Mouse (Mus musculus): ENCODE measurements at regions not wholly inside any gene's neighbourhood (a gene's known extent, or its start where the extent isn't known, plus 50 kb on each side); places are given as distances from the start of the nearest gene placed in this dataset.
A peak's percentile ranks its signal among the peaks of the same experiment; 100 is the strongest.

DNA sequence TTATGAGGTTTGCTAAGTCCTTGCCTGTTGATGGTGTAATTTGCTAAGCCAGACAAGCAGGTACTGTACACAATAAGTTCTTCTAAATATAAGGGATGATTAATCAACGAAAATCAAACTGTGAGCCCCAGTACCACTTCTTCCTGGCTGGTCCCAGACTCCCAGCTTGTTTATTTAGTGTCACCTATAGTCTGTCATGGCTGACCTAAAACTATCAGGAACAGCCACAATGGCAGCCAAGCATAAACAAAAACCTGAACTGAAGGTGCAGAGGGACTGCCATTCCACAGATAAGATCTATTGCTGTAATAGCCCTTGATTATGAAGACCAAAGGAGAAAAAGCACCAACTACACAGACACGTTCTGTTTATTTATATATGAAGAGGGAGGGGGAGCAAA is 180.9 kb upstream of the Dph6 start:
- DNase-seq, result no peak

- no peak for DNase-seq
Observed at GRCm38 (mm10) chr2:114843696-114844388, 189.1 kb upstream of the Dph6 start.

DNA sequence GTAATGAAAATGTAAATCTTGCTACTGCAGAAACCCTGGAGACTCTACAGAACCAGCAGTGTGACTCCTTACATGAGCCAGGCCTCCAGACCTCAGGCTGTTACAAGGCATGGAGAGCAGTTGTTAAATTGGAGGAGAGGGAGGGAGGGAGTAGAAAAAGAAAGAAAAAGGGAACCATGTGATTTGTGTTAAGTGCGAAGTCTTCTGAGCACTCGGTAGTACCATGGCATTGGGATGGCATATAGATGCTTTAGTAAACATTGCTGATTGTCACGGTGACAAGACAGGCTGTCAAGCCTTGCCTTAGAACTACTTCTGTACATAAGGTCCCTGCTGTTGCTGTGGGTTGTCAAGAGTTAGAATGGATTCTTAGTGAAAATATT is 189.6 kb upstream of the Dph6 start:
- DNase-seq, result no peak

- DNase-seq, result no peak
Observed at GRCm38 (mm10) chr2:114848439-114848838, 193.7 kb upstream of the Dph6 start.

DNA sequence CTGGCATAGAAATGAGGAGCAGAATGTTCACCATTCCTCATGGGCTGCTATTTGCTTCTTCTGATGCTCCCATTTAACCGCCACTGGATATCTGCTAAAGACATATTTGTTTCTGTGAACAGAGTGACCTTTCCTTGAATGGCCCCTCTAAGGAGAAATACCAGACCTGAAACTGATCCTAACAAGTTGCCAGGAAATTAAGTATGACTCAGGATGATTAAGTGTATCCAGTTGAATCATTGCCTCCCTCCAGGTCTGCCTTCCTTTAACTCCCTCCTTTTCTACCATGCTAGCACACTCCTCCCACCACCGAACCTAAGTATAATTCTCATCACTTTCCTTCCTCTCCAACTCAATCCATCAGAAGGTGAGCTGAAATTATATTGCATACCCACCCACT is 194.2 kb upstream of the Dph6 start:
- no peak for DNase-seq

DNA sequence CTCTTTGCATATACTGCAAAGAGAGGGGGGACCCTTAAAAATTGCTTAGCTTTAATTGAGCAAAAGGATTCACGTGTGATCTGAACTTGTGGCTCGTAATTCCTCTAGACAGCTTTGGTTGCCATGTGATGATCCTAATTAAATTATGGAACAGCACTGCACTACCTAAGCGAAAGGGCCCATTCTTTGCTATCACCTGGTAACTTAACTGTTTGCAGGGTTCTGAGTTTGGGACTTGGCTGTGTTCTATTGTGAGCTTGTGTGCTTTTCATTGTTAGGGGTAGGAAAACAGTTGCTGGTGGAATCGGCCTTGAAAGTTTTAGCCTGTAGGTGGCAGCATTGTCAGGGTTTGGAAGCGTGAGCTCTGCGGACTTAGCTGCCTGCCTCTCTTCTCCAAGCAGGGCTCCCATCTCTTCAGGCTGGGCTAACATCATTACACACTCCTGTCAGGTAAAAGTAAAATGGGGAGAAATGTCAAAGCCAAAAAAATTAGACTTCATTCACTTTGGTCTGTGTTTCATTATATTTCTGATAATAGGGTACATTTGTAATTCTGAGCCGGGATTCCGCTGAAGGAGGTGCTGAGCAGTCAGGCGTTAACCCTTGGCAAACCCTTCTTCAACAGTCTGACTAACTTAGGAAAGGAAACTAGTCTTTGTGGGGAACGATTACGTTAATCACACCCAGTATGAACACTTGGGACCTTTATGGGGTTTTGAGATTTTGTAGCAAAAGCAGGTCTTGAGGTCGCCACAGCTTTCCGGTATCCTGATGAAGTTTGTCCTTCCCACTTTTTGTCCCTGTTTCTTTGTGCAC is 199.2 kb upstream of the Dph6 start:
- DNase-seq, result peak; percentile 79

DNA sequence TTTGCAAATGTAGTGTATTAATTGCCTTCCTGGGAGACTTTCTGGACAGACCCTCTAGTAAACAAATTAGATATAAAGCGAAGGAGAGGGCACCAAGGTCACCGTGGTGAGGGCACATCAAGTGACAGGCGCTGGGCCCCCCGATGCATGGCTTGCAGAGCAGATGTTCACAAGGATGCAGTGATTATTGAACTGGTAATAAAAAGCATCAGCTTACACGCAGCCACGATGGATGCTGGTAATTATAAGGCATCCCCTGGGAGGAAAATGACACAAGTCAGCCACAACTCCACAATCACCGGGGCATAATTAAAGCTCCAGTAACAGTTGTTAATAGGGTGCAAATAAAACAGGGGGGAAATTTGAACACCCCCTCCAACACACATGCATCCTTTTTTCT is 217.5 kb upstream of the Dph6 start:
- no peak for DNase-seq

DNA sequence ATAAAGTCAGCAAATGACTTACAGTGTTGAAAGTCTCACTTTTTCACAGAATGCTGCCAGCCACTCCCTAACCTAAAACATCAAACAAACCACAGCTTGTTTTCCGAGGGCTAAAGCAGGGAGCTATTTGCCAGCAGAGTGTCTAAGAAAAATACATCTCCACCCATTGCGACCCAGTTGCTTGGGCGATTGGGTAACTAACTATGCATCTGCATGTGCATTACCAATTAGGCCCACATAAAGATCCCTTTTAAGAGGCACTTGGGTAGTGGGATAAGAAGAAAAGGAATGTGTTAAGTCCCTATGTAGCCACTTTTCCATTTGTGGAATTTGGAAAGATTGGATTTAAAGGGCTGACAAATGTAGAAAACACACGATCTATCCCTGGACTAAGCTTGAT is 218.3 kb upstream of the Dph6 start:
- DNase-seq, result no peak

GRCm38 (mm10) chr2:114879084-114879483 is 224.3 kb upstream of the Dph6 start:
- no peak for DNase-seq

- DNase-seq, result no peak
Observed at GRCm38 (mm10) chr2:114879784-114880183, 225.0 kb upstream of the Dph6 start.

DNA sequence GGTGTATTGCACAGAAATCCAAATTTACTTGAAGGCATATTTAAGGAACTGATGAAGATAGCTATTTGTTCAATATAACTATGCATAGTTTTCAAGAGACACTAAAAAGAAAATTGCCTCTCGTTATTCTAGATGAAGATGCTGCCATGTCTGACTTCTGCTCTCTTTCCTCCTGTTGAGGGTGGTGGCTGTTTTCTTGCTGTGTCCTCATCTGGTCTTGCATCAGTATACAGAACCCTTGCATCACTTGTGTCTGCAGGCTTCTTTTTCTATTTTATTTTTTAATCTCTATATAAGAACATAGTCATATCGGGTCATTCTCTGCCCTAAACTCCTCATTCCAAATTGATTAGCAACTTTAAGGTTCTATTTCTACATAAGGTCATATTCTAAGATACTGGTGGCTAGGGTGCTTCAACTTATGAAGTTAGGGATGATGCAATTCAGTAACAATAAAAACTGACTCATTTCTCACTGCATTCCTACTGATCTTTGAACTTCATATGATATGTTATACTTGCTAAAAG is 231.0 kb upstream of the Dph6 start:
- DNase-seq, result no peak

DNA sequence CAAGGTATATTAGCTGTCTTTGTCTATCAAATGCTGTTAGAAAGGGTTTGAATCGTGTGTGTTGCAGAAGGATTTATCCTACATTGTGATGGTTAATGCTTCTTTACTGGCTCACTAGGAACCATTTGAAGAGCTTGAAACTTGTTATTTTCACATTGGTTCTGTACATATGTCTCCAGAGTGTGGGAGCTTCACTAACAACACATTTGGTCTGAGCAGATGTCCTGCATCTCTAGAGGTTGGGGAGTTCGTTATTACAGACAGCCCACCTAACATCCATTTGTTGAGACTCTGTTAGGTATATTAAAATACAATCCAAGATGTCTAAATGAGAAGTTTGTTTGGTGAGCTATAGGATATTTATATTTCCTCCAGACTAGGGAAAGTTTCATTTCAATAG is 244.0 kb upstream of the Dph6 start:
- DNase-seq, result no peak

GRCm38 (mm10) chr2:114911845-114912500 is 257.2 kb upstream of the Dph6 start:
- DNase-seq, result no peak

DNA sequence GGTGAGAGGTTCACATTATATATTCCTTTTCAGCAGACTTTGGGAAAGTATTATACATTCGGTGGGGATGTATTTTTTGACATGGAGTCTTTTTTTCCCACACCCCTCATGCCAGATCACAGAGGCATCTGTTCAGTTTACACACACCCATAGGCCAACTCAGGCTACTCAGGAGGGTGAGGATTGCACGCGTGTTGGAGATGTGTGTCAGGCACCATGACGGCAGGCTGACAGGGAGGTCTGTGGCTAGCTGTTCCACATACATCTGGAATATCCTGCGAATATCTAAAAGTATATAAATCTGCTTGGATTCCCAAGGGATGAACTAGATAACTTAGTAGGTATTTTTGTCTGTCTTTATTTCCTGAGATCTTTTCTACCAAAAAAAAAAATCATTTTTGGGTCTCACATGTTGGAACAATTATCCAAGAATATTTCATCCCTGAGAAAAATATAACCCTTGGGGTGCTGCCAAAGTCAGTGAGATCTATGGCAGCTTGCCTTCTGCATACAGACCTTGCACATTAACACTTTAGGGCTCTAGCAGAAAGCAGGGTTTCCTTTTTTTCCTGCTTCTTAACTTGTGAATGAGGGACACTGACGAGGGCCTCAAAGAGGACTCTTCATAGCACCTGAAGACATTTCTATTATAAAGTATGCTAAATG is 260.4 kb upstream of the Dph6 start:
- no peak for DNase-seq

DNA sequence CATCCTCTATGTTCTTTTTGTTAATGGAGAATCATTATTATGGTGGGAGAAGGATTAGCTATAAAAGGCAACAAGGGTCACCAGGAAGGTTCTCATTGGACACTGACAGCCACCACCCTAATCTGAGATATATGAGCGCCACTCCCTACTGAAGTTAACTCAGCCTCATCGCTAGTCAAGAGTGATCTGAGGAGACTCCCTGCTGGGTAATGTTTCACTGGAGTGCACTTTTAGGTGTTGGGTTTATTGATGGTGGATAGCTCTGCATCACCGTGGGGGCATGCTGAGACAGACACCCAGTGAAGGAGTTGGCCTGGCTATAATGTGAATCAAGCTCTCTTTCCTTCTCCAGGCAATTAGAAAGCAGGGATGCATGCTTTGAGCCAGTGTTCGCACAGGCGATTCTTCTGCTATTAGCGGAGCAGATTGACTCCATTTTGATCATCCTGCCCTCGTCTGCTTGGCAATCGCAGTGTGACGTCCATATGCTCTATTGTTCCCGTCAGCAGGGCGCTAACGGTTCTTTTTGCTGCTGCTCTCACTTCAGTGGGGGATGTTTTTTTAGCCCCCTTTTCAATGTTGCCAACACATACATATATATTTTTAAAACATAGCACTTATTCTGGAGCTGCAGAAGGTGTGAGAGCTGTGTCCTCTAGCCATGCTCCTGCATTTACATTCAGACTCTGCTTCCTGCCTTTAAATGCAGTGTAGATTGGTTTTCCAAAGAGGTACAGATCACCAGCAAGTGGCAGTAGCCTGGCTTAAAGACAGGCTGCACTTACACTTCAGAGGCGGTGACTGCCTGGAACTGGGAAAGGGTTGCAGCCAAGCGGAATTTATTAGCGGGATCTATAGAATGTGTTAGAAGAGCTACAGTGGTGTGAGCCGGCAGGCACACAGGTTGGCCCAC is 263.9 kb upstream of the Dph6 start:
- no peak for DNase-seq

DNA sequence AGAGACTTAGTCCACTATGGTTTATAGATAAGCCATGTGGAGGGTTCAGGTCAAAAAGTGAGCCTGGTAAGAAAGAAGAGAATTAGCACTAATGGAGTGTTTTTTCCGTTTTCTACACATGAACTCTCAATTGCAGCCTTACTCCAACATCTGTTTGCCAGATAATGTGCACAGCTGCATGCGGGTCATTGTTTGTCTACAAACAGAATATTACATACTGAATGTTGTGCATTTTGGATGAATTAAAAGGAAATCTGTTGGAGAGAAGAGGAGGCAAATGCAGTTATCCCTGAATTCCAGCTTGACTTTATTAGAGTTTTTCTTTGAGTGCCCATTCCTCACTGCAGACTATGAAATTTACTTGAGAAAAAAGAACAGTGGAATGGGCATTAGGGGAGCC is 269.1 kb upstream of the Dph6 start:
- DNase-seq, result no peak

- no peak for DNase-seq
Observed at GRCm38 (mm10) chr2:114935436-114935835, 280.7 kb upstream of the Dph6 start.

GRCm38 (mm10) chr2:114938416-114939147 is 283.8 kb upstream of the Dph6 start:
- DNase-seq, result no peak

DNA sequence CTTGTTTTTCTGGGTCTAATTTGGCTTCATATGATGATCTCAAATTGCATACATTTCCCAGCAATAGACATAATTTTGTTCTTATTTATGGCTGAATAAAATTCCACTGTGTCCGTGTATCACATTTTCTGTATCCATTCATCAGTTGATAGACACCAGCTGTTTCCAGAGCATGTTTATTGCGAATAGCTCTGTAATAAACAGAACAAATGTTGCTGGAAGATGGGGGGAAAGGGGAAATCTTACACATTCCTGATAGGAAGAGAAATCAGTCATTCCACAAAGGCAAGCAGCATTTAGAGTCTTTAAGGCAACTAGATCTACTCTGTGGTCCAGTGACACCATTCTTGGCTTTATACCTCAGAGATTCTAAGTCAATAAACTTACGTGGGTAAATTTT is 311.3 kb upstream of the Dph6 start:
- no peak for DNase-seq

GRCm38 (mm10) chr2:114968651-114969050 is 313.9 kb upstream of the Dph6 start:
- no peak for DNase-seq

GRCm38 (mm10) chr2:114993419-114993818 is 338.7 kb upstream of the Dph6 start:
- no peak for DNase-seq
